Mouse (Mus musculus) E14TG2a.4 (cell line): ENCODE results near the gene Pxn.

Source experiments
- CTCF ChIP-seq: conservative IDR thresholded peaks from 2 replicates; pipeline ENCODE4 v1.5.1; 2014; ENCODE audit warnings: low read length
- NANOG ChIP-seq: IDR thresholded peaks from 2 replicates; pipeline ENCODE4 v1.6.1; 2014; ENCODE audit warnings: borderline replicate concordance, low read length, mixed read lengths

- no peak for TF ChIP-seq CTCF
- no peak for TF ChIP-seq NANOG
Observed at GRCm38 (mm10) chr5:115531671-115532270, 25.3 kb downstream of the Pxn start.
